Mouse (Mus musculus) ovary, postnatal 14 days (tissue): Measurements from ENCODE around the gene Nt5c2.

Experiments
- DNase-seq: peaks from one replicate; pipeline ENCODE4 v3.0.0; 2022; ENCODE audit warnings: low spot score

Nt5c2 gene

DNA sequence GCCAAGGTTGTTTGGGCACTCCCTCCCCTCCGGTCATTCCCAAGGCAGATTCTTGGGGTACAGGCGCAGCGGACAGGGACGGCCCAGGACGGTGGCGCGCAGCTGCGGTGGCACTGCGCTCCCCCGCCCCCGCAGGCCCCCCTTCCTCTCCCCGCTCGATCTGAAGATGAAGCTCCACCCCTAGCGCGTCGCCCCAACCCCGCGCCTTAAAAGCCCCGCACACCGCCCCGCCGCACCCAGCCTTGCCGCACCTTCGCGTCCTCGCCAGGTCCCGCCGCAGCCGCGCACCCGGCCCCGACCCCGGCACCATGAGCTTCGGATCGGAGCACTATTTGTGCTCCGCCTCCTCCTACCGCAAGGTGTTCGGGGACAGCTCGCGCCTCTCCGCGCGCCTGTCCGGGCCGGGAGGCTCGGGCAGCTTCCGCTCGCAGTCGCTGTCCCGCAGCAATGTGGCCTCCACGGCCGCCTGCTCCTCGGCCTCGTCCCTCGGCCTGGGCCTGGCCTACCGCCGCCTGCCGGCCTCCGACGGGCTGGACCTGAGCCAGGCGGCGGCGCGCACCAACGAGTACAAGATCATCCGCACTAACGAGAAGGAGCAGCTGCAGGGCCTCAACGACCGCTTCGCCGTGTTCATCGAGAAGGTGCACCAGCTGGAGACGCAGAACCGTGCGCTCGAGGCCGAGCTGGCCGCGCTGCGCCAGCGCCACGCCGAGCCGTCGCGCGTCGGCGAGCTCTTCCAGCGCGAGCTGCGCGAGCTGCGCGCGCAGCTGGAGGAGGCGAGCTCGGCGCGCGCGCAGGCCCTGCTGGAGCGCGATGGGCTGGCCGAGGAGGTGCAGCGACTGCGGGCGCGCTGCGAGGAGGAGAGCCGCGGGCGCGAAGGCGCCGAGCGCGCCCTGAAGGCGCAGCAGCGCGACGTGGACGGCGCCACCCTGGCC lies at the start of gene Nt5c2, which contains the start of gene Ina:
Gene Nt5c2, minus strand, starts transcription at position 707 of the 935 bp plus-strand sequence.
Gene Ina, plus strand, starts transcription at position 252 of the 935 bp plus-strand sequence.
- DNase-seq: peak; percentile 15

DNA sequence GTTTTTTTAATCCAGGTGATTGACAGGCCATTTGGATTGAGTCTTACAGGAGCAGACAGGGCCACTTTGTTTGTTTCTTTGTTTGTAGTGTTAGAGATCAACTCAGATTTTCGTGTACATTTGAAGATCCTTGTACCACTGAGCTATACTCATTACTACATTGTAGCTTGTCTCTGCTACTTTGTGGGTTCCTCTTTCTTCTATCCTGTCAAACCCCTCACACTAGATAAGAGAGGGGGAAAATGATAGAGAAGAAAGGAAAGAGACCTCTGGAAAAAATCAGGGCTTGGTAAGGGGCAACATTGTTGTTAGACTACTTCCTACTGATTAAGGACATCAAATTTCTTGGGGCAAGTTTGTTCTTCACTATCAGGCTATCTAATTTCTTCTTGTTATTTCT lies 42.7 kb upstream of the Nt5c2 start:
- no peak for DNase-seq

DNA sequence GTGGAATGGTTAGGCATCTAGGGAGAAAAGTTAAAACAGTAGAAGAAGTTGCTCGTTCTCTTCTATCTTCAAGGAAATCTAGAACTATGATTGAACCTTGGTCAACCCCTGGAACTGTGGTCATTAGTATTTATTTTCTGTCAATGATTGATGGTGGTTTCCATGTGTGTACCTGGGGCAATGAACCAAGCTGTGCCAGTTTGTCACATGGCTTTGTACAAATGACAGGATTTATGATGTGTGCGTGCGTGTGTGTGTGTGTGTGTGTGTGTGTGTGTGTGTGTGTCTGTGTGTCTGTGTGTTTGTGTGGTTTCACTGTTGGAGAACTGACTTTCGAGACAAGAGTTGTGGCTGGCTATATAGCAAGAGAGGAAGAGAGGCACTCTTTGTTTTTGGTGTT lies 38.5 kb upstream of the Nt5c2 start:
- DNase-seq: no peak

DNA sequence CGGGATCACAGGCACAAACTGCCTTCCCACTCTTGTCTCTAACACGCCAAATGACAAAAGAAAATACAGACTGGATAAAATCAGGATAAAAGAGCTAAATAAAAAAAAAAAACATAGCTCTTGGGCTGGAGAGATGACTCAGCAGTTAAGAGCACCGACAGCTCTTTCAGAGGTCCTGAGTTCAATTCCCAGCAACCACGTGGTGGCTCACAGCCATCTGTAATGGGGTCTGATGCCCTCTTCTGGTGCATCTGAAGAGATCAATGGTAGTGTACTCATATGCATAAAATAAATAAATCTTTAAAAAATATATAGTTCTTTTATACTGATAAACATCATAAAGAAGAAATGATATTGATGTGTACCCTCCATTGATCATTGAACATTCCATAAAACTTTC lies 38.0 kb upstream of the Nt5c2 start:
- no peak for DNase-seq

DNA sequence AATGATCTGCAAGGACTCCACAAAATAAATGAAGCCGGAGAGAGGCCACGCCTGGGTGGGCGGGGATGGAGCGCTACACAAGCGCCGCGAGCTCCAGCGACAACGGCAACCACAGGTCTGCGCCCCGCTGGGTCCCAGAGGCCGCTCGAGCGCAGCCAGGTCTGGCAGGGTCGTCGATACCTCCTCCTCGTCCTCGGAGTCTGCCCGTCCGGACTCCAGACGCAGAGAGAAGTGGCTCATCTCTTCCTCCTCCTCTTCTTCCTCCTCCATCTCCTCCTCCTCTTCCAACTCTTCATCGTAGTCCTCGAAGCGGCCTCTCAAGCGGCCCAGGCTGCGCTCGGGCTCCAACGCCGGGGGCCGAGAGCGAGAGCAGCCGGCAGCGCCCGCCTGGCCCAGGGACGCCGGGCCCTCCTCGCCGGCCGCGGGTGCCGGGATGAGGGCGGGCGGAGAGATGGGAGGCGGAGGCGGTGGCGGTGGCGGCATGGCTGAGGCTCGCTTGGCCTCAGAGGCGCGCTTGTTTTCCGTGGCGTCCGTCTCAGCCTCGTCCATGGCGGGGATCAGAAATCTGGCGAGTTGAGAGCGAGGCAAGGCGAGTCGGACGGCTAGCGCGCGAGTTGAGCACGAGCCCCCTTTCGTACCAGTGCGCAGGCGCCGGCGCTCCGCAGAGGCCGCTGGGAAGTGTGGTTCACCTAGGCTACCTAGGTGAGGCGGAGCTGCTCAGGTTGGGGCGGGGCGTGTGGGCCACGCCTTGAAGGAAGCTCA lies 35.5 kb upstream of the Nt5c2 start, which contains the start of gene Pcgf6:
Gene Pcgf6, minus strand, starts transcription at position 636 of the 762 bp plus-strand sequence.
- DNase-seq: peak; percentile 52

DNA sequence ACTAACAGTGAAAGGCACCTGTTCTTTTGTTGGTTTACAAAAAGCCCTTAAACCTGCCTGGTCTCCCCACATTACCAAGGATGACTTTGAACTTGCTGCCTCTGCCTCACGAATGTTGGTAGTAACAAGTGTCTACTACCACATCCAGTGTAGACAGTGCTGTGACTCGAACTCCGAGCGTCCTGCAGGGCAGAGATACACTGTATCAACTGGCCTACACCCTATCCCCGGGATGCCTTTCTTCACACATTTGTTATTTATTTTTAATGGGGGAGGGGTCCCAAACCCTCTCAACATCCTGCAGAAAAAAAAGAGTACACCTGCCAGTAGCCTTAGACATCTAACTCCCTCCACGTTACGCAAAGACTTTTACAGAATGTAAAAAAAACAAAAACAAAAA lies 34.9 kb upstream of the Nt5c2 start:
- DNase-seq: no peak

DNA sequence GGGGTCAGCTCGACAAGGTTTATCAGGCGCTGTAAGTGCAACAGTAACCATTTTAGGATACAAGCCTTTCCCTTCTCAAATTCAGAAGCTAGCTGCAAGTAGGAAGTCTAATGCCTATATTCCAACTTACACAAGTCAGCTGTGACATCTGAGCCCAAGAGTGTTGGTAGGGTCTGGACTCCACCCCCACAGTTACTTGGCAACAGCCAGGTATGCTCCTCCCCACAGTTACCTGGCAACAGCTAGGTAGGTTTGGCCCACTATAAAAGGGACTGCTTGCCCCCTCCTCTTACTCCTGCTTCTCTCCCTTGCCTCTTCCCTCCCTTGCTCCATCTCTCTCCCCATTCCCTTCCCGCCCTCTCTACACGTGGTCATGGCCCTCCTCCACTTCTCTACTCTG lies 34.1 kb upstream of the Nt5c2 start:
- DNase-seq: no peak

DNA sequence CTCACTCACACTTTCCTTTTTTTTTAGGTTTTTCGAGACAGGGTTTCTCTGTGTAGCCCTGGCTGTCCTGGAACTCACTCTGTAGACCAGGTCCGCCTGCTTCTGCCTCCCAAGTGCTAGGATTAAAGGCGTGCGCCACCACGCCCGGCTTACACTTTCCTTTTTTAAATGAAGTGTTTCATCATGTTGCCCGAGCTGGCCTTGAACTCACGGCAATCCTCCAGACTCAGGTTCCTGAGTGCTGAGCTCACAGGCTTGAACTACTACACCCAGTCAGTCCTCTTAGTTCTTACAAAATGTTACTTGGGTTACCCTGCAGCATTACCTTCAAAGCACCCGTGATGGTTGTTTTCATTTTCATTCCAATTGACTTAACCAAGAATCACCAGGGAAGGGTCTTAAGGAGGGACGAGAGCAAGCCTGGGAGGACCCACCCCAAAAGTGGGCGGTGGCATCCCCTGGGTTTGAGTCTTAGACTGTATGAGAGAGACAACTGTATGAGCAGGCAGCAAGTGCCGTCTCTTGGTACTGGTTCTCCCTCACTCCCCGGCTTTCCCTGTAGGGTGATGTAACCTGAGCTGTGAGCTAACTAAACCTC lies 32.4 kb upstream of the Nt5c2 start:
- DNase-seq: no peak

DNA sequence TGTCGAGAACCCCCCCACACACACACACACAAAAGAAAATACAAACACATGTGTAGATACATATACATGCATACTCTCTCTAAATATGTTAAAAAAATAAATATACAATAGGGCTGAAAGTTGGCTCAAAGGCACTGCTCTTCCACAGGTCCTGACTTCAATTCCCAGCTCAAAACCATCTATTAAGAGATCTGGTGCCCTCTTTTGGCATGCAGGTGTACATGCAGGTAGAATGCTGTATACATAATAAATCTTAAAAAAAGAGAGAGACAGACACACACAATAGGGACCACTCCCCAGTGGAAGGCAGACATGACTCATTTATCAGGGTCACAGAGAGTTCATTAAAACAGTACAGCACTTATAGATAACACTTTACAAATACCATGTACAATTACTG lies 31.4 kb upstream of the Nt5c2 start:
- DNase-seq: no peak

DNA sequence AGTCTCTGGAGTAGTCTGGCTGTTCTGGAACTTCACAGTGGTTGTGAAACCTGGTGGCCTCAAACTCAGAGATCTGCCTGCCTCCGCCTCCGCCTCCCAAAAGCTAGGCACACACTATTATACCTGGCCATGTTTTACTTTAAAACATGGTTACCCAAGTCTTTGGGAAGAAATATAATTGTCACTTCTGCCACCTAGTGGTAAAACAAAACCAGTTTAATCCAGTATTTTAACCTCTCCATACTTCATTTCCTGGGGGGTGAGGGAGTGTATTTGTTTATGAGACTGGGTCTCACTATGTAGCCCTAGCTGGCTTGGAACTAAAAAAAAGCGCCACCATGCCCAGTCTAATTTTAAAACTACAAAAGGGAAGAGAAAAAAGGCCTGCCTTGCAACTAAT lies 28.7 kb upstream of the Nt5c2 start:
- no peak for DNase-seq

DNA sequence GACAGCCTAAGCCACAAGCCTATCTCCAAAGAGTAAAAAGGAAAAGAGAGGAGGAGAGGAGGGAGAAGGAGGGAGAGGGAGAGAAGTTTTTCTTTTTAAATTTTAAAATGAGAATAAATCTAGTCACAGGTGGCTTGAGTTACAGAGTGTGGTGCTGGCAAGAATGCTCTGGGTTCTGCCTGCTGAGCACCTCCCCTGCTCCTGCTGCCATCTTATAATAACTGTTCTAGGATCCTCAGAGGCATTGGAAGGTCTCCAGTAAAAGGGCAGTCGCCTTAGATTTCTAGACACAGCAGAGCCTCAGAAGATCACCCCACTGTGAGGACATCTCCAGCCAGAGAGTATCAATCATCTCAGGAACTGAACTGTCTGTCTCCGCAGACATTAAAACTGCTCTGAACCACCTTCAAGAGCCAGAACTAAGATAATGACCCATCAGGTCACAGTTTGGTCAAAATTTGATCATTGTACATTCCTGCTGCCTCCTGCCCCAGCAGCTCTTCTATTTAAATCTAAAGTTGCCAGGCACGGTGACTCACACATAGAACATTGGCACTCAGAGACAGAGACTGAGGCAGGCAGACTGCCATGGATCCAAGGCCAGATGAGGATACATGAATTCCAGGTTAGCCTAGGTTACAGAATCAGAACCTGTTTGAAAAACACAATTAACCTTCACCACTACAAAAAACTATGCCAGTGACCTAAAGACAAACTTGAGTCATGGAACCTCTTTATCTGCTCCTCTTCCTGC lies 25.9 kb upstream of the Nt5c2 start:
- DNase-seq: no peak

DNA sequence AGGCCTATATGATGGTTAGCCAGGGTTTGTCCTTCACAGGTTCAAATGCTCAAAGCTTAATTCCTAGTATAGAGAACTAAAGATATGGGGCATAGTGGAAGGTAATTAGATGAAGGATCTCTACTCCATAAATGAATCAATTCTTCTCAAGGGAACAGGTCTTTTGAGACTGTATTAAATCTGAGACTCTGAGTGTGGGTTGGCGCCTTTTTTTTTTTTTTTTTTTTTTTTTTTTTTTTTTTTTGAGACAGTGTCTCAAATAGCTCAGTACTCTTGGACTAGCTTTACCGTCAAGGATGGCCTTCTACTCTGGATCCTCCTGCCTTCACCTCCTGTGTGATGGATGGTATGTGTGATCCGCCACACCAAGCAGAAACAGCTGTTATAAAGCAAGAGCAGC lies 21.6 kb upstream of the Nt5c2 start:
- DNase-seq: no peak

DNA sequence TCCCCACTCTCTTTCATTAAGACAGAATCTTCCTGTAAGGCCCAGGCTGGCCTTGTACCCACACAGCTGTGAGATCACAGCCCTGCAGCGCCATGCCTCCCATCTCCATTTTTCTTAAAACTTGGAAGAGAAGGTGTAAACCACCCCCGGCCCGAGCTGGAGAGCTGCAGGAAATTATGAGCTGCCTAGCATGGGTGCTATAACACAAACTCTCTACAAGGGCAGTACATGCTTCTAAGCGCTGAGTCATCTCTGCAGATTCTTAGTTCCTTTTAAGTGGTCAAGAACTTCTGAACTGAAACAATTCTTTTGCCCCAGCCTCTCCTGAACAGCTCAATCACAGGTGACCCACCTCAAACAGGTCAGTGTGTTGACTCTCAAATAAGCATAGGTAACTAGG lies 20.0 kb upstream of the Nt5c2 start:
- DNase-seq: no peak

DNA sequence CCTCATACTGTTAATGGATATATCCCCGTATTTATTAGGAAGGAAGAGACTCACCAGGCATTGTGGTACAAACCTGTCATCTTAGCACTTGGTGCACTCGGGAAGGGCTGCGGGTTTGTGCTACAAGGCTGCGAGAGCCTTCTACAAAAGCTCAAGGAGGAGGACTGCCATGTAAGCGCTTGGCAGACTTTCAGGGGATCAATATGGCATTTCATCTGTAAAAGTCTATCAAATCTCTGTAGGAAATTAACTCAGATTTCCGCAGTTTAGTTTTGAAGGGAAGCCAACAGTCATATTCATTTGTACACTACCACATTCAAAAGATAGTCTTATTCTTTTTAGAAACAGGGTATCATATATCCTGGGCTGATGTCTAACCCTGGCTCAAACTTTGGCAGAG lies 16.8 kb upstream of the Nt5c2 start:
- no peak for DNase-seq

DNA sequence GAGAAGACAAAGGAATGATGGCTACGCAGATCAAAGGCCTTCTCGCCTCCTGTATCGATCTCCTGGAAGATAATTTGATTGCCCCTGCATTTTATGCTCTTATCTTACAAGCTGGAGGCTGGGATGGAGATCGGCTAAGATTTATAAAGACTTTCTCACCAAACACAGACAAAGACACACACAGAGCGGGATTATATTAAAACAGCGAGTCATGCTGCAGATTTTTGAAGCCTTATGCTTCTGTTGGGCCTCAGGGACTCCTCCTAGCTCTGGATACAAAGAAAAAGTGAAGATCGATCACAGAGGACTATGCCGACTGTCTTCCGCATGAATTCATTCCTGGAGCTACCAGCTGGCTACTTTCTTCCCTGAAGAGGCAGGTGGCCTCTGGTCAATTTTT lies 14.8 kb upstream of the Nt5c2 start:
- no peak for DNase-seq

DNA sequence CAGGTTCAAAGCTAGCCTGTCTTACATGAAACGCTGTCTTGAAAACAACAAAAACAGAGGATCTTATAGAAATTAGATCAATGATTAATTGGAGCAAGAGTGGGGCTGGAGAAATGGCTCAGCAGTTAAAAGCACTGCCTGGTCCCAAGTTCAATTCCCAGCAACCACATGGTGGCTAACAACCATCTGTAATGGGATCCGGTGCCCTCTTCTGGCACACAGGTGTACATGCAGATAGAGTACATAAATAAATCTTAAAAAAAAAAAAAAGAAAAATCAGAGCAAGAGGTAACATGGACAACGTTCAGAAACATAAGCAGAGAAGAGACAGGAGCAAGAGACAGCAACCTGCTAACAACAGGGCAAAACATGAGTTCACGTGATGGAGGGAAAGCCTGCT lies 11.6 kb upstream of the Nt5c2 start:
- no peak for DNase-seq

DNA sequence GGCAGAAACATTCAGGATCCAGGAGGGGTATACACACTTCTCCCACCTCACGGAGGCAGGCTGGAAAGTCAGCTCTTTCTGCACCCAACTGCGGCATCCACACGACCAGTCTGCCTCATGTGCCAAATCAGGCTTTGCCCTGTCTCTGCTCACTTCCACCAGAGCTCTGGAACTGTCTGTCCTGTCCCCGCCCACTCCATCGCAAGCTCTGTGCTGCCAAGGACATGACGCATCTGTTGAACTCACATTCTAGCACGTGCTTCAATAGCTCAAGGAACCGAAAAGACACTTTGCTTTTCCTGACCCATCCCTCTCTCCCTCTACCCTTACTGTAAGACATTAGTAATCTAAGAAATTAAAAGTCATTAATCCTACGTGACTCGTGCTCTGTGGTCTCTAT lies 10.0 kb upstream of the Nt5c2 start:
- DNase-seq: no peak

DNA sequence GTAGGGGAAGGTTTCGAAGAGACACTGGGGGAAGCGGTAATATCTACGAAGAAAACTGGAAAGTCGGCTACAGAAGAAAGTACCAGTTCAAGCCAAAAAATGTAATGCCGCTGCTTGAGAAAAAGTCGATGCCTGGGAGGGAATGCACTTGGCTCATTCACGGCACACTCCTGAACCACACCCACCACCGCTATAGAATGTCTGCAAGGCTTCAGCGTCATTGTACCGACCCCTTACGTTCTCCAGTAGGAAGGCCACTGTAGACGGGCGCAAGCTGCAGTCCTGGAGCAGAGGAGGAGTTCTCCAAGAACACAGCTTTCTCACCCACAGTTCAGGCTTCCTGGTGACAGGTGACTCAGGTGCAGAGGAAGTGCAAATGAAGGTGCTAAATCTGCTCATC lies 8.6 kb upstream of the Nt5c2 start:
- no peak for DNase-seq

DNA sequence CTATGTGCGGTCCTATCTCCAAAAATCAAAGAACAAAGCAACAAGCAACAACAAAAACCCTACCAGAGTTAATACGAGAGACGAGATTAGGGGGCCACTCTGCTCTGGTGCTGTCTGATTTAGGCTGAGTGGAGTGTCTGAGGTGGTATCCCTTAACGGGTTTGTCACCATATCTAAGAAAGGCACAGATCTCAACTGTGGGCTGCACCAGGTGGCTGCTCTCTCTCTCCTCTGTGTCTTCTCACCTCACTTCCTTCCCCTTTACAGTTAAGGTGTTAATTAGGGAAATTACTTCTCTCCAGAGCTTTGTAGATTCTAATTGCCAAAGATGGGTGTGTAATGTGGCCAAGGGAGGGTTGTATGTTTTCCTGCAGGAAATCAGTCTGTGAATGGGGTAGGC lies 7.8 kb upstream of the Nt5c2 start:
- no peak for DNase-seq

DNA sequence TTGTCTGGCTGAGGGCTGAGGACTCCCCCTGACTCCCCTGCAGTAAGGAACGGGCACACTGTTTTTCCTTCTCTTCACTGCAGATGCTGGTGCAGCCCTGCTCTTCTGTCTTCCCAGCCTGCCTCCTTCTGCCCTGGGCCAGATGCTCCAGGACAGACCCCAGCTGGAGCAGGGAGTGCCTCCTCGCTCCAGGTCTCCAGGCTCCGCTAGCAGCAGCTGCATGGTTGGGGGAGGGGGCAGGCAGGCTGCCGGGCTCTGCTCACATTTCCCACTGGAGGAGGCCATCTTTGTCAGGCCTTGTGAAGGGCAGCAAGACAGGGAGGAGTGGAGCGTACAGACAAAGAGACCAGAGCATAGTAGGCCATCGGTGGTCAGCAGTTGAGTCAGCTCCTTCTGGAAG lies 4.4 kb upstream of the Nt5c2 start:
- DNase-seq: no peak

DNA sequence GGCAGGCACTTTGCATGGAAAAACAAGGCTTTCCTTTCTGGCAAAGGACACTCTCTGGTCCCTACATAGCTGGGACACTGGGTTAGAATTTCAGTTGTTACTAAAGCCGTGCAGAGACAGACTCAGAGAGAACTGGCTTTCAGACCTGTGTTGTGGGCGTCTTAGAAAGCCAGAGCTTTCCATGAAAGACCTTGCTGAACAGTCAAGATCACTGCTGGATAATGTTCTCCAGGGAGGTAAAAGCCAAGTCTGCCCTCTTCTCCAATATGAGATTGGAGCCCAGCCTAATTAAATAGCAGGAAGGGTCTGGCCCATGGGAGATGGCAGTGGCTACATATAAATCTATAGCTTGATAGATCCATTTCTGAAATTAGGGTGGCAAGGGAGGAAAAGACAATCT lies 3.4 kb upstream of the Nt5c2 start:
- no peak for DNase-seq

DNA sequence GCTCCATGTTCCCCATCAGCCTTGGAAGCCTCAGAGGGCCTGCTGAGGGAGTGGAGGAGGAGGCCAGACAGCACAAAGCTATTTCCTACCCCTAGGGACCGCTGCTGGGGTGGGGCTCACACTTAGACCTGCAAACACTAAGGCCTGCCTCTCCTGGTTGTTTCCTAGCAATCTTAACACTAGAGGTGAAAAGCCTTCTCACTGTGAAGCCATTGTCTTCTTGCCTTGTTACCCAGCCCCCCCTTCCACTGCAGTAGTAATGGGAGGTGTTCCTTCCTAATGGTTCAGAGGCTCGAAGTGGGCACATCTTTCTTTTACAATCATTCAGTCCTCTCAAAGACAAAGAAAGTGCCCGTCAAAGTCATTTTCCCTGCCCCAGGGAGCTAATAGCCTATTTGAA lies 2.9 kb upstream of the Nt5c2 start:
- DNase-seq: no peak
